Mouse (Mus musculus): ENCODE data around the gene H2-Q4.
"Not testable (repeated sequence)": the region's sequence is repeated elsewhere in the genome, so short reads cannot be mapped to it uniquely, and the experiment has no call there.

DNA sequence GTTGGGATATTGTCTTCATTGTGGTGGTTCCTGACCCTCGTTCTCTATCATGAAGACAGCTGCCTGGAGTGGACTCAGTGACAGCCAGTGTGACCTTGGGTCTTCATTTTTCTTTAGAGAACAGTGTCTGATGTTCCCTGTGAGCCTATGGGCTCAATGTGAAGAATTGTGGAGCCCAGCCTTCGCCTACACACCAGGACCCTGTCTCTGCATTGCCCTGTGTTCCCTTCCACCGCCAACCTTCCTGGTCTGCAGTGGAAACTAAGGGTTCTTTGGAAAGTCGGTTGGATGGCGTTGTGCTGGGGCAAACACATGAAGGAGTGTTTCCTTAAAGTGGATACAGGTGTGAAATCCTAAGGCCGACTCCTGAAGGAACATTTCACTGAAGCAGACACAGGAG is 49.5 kb downstream of the H2-Q4 start:
- not testable (repeated sequence) for TF ChIP-seq CTCF (IDR thresholded peaks at IDR 0.05; ENCODE audit: borderline replicate concordance, insufficient read depth, low read length); POLR2A (IDR thresholded peaks at IDR 0.05; ENCODE audit: low read depth, low read length)

All from embryonic fibroblast, embryonic 13.5 days (primary cell).